Mouse (Mus musculus): Measurements from ENCODE around the gene Crhr2. TPM values are rescaled to one million over a fixed set of nuclear protein-coding genes. Genes with fewer than 3 reads are reported as not detected.

The Crhr2 gene
- 0.28 and 0.61 TPM in 2 replicates for polyA plus RNA-seq (2015; fragmentation: Nextera tagmentation; extraction: Ambion mirVana)

- Histone ChIP-seq H3K9me3 (no peaks in the 10 kb centered on the region), H3K4me1 (replicated peaks) (no peaks in the 10 kb centered on the region), H3K9ac (replicated peaks) (no peak within 1 kb of the TSS), H3K27ac (no peak within 1 kb of the TSS), H3K4me3 (replicated peaks) (no peak within 1 kb of the TSS), H3K36me3 (no peaks in the 10 kb centered on the region), H3K27me3 (no peaks in the 10 kb centered on the region), H3K4me2 (replicated peaks) (no peak within 1 kb of the TSS)
- ATAC-seq = no peak
- 79% methylated on average over 10 of the region's 10 CpGs for WGBS
Observed at GRCm38 (mm10) chr6:55132794-55133193, at the start of gene Crhr2. Crhr2 (minus strand) TSS chr6:55133016.

GRCm38 (mm10) chr6:55179560-55179959 is 46.7 kb upstream of the Crhr2 start:
- no peaks in the 10 kb centered on the region for H3K4me1 ChIP-seq (replicated peaks)
- WGBS = 85% methylated on average over 7 of the region's 7 CpGs
- no peak overlapping the region for H3K9ac ChIP-seq (replicated peaks)
- no peak overlapping the region for H3K4me3 ChIP-seq (replicated peaks)
- no peaks in the 10 kb centered on the region for H3K27me3 ChIP-seq
- no peaks in the 10 kb centered on the region for H3K36me3 ChIP-seq
- no peak overlapping the region for H3K27ac ChIP-seq
- ATAC-seq = no peak
- H3K4me2 ChIP-seq (replicated peaks) = no peak overlapping the region
- H3K9me3 ChIP-seq = no peaks in the 10 kb centered on the region

GRCm38 (mm10) chr6:55177060-55177732 is 44.4 kb upstream of the Crhr2 start:
- no peak for ATAC-seq
- no peaks in the 10 kb centered on the region for H3K36me3 ChIP-seq
- no peaks in the 10 kb centered on the region for H3K9me3 ChIP-seq
- no peak overlapping the region for H3K27ac ChIP-seq
- H3K9ac ChIP-seq (replicated peaks) = no peak overlapping the region
- no peaks in the 10 kb centered on the region for H3K4me1 ChIP-seq (replicated peaks)
- no peak overlapping the region for H3K4me2 ChIP-seq (replicated peaks)
- WGBS = 49% methylated on average over 12 of the region's 12 CpGs
- no peaks in the 10 kb centered on the region for H3K27me3 ChIP-seq
- no peak overlapping the region for H3K4me3 ChIP-seq (replicated peaks)

GRCm38 (mm10) chr6:55175892-55176291 is 43.1 kb upstream of the Crhr2 start:
- Histone ChIP-seq H3K27ac (no peak overlapping the region), H3K36me3 (no peaks in the 10 kb centered on the region), H3K9ac (replicated peaks) (no peak overlapping the region), H3K4me3 (replicated peaks) (no peak overlapping the region), H3K27me3 (no peaks in the 10 kb centered on the region), H3K9me3 (no peaks in the 10 kb centered on the region), H3K4me1 (replicated peaks) (no peaks in the 10 kb centered on the region), H3K4me2 (replicated peaks) (no peak overlapping the region)
- no peak for ATAC-seq
- 64% methylated on average over 5 of the region's 5 CpGs for WGBS

GRCm38 (mm10) chr6:55175456-55175855 is 42.6 kb upstream of the Crhr2 start:
- no peak for ATAC-seq
- Histone ChIP-seq H3K36me3 (no peaks in the 10 kb centered on the region), H3K27me3 (no peaks in the 10 kb centered on the region), H3K9ac (replicated peaks) (no peak overlapping the region), H3K4me3 (replicated peaks) (no peak overlapping the region), H3K4me2 (replicated peaks) (no peak overlapping the region), H3K4me1 (replicated peaks) (no peaks in the 10 kb centered on the region), H3K9me3 (no peaks in the 10 kb centered on the region), H3K27ac (no peak overlapping the region)
- 47% methylated on average over 2 of the region's 2 CpGs for WGBS

GRCm38 (mm10) chr6:55174741-55175181 is 41.9 kb upstream of the Crhr2 start, which contains the start of gene Inmt:
Inmt (minus strand) TSS chr6:55175043.
- Histone ChIP-seq H3K9me3 (no peaks in the 10 kb centered on the region), H3K4me3 (replicated peaks) (no peak within 1 kb of the TSS), H3K27ac (no peak within 1 kb of the TSS), H3K9ac (replicated peaks) (no peak within 1 kb of the TSS), H3K36me3 (no peaks in the 10 kb centered on the region), H3K4me2 (replicated peaks) (no peak within 1 kb of the TSS), H3K4me1 (replicated peaks) (no peaks in the 10 kb centered on the region), H3K27me3 (no peaks in the 10 kb centered on the region)
- ATAC-seq = no peak
- 90% methylated on average over 1 of the region's 1 CpGs for WGBS

GRCm38 (mm10) chr6:55173941-55174349 is 41.1 kb upstream of the Crhr2 start:
- Histone ChIP-seq H3K4me2 (replicated peaks) (no peak overlapping the region), H3K36me3 (no peaks in the 10 kb centered on the region), H3K4me3 (replicated peaks) (no peak overlapping the region), H3K9me3 (no peaks in the 10 kb centered on the region), H3K4me1 (replicated peaks) (no peaks in the 10 kb centered on the region), H3K27ac (no peak overlapping the region), H3K27me3 (no peaks in the 10 kb centered on the region), H3K9ac (replicated peaks) (no peak overlapping the region)
- 16% methylated on average over 3 of the region's 3 CpGs for WGBS
- ATAC-seq = no peak

GRCm38 (mm10) chr6:55173171-55173570 is 40.4 kb upstream of the Crhr2 start:
- Histone ChIP-seq H3K36me3 (no peaks in the 10 kb centered on the region), H3K4me1 (replicated peaks) (no peaks in the 10 kb centered on the region), H3K9ac (replicated peaks) (no peak overlapping the region), H3K4me2 (replicated peaks) (no peak overlapping the region), H3K9me3 (no peaks in the 10 kb centered on the region), H3K27ac (no peak overlapping the region), H3K4me3 (replicated peaks) (no peak overlapping the region), H3K27me3 (peaks cover under 1% of the 10 kb centered on the region; the same call in 1 of the 2 replicates)
- 56% methylated on average over 10 of the region's 10 CpGs for WGBS
- ATAC-seq = no peak

- WGBS = 52% methylated on average over 4 of the region's 4 CpGs
- Histone ChIP-seq H3K36me3 (no peaks in the 10 kb centered on the region), H3K4me3 (replicated peaks) (no peak overlapping the region), H3K9me3 (no peaks in the 10 kb centered on the region), H3K27ac (no peak overlapping the region), H3K27me3 (peaks cover 12% of the 10 kb centered on the region), H3K4me1 (replicated peaks) (no peaks in the 10 kb centered on the region), H3K9ac (replicated peaks) (no peak overlapping the region), H3K4me2 (replicated peaks) (no peak overlapping the region)
- ATAC-seq = no peak
Observed at GRCm38 (mm10) chr6:55171638-55172037, 38.8 kb upstream of the Crhr2 start.

GRCm38 (mm10) chr6:55169818-55170217 is 37.0 kb upstream of the Crhr2 start:
- H3K4me1 ChIP-seq (replicated peaks) = no peaks in the 10 kb centered on the region
- H3K27ac ChIP-seq = no peak overlapping the region
- H3K9me3 ChIP-seq = no peaks in the 10 kb centered on the region
- H3K9ac ChIP-seq (replicated peaks) = no peak overlapping the region
- no peak overlapping the region for H3K4me3 ChIP-seq (replicated peaks)
- 62% methylated on average over 5 of the region's 5 CpGs for WGBS
- H3K27me3 ChIP-seq = peaks cover 29% of the 10 kb centered on the region
- no peak overlapping the region for H3K4me2 ChIP-seq (replicated peaks)
- no peak for ATAC-seq
- H3K36me3 ChIP-seq = no peaks in the 10 kb centered on the region

GRCm38 (mm10) chr6:55166777-55167463 is 34.1 kb upstream of the Crhr2 start:
- 56% methylated on average over 7 of the region's 7 CpGs for WGBS
- ATAC-seq = peak; percentile 57
- H3K4me2 ChIP-seq (replicated peaks) = no peak overlapping the region
- H3K4me1 ChIP-seq (replicated peaks) = no peaks in the 10 kb centered on the region
- no peak overlapping the region for H3K4me3 ChIP-seq (replicated peaks)
- no peak overlapping the region for H3K27ac ChIP-seq
- no peaks in the 10 kb centered on the region for H3K36me3 ChIP-seq
- peaks cover 33% of the 10 kb centered on the region for H3K27me3 ChIP-seq
- H3K9me3 ChIP-seq = no peaks in the 10 kb centered on the region
- no peak overlapping the region for H3K9ac ChIP-seq (replicated peaks)

- WGBS = 64% methylated on average over 8 of the region's 8 CpGs
- Histone ChIP-seq H3K36me3 (no peaks in the 10 kb centered on the region), H3K27ac (no peak overlapping the region), H3K9me3 (no peaks in the 10 kb centered on the region), H3K4me3 (replicated peaks) (no peak overlapping the region), H3K27me3 (peaks cover 38% of the 10 kb centered on the region), H3K4me1 (replicated peaks) (no peaks in the 10 kb centered on the region), H3K9ac (replicated peaks) (no peak overlapping the region), H3K4me2 (replicated peaks) (no peak overlapping the region)
- ATAC-seq = no peak
Observed at GRCm38 (mm10) chr6:55163046-55163584, 30.3 kb upstream of the Crhr2 start.

Data from midbrain, embryonic 13.5 days (tissue).